Mouse (Mus musculus): ENCODE measurements around the gene Tln2. TPM values are rescaled to one million over a fixed set of nuclear protein-coding genes. Genes with fewer than 3 reads are reported as not detected.

Gene Tln2
- total RNA-seq, 2 experiments from 2014 or later, result 112 to 130 TPM

GRCm38 (mm10) chr9:67482277-67482676 lies 77.2 kb downstream of the Tln2 start:
- no peak for DNase-seq (ENCODE audit: low spot score in 2 of 2)

- no peak for DNase-seq (ENCODE audit: low spot score in 2 of 2)
Observed at GRCm38 (mm10) chr9:67481851-67482250, 77.7 kb downstream of the Tln2 start.

- no peak for DNase-seq (ENCODE audit: low spot score in 2 of 2)
Observed at GRCm38 (mm10) chr9:67477445-67477844, 82.1 kb downstream of the Tln2 start.

GRCm38 (mm10) chr9:67476184-67476583 lies 83.3 kb downstream of the Tln2 start:
- no peak for DNase-seq (ENCODE audit: low spot score in 2 of 2)

GRCm38 (mm10) chr9:67463440-67464122 lies 95.9 kb downstream of the Tln2 start:
- no peak for DNase-seq (ENCODE audit: low spot score in 2 of 2)

- no peak for DNase-seq (ENCODE audit: low spot score in 2 of 2)
Observed at GRCm38 (mm10) chr9:67441484-67441883, 118.0 kb downstream of the Tln2 start.

GRCm38 (mm10) chr9:67437511-67437910 lies 122.0 kb downstream of the Tln2 start:
- no peak for DNase-seq (ENCODE audit: low spot score in 2 of 2)

GRCm38 (mm10) chr9:67435333-67436154 lies 124.0 kb downstream of the Tln2 start:
- peak; percentile 32 to 49 for DNase-seq (ENCODE audit: low spot score in 2 of 2)

- DNase-seq (ENCODE audit: low spot score in 2 of 2), result no peak
Observed at GRCm38 (mm10) chr9:67429199-67429892, 130.2 kb downstream of the Tln2 start.

- DNase-seq (ENCODE audit: low spot score in 2 of 2), result no peak
Observed at GRCm38 (mm10) chr9:67428306-67429047, 131.0 kb downstream of the Tln2 start.

- DNase-seq (ENCODE audit: low spot score in 2 of 2), result no peak
Observed at GRCm38 (mm10) chr9:67426304-67426703, 133.2 kb downstream of the Tln2 start.

GRCm38 (mm10) chr9:67424110-67424509 lies 135.4 kb downstream of the Tln2 start:
- no peak for DNase-seq (ENCODE audit: low spot score in 2 of 2)

GRCm38 (mm10) chr9:67418092-67418491 lies 141.4 kb downstream of the Tln2 start:
- peak; percentile 43 to 67 for DNase-seq (ENCODE audit: low spot score in 2 of 2)

GRCm38 (mm10) chr9:67410667-67411066 lies 148.8 kb downstream of the Tln2 start:
- peak in 1 of 2 experiments; percentile 17 for DNase-seq (ENCODE audit: low spot score in 2 of 2)

- no peak for DNase-seq (ENCODE audit: low spot score in 2 of 2)
Observed at GRCm38 (mm10) chr9:67404736-67405135, 154.8 kb downstream of the Tln2 start.

GRCm38 (mm10) chr9:67399563-67399962 lies 159.9 kb downstream of the Tln2 start:
- DNase-seq (ENCODE audit: low spot score in 2 of 2), result no peak

- DNase-seq (ENCODE audit: low spot score in 2 of 2), result no peak
Observed at GRCm38 (mm10) chr9:67397756-67398155, 161.7 kb downstream of the Tln2 start.

- no peak for DNase-seq (ENCODE audit: low spot score in 2 of 2)
Observed at GRCm38 (mm10) chr9:67396446-67396845, 163.1 kb downstream of the Tln2 start.

GRCm38 (mm10) chr9:67384028-67384590 lies 175.4 kb downstream of the Tln2 start:
- no peak for DNase-seq (ENCODE audit: low spot score in 2 of 2)

GRCm38 (mm10) chr9:67380095-67380494 lies 179.4 kb downstream of the Tln2 start:
- peak in 1 of 2 experiments; percentile 16 for DNase-seq (ENCODE audit: low spot score in 2 of 2)

GRCm38 (mm10) chr9:67378772-67379171 lies 180.7 kb downstream of the Tln2 start:
- DNase-seq (ENCODE audit: low spot score in 2 of 2), result no peak
